Mouse (Mus musculus) lung, postnatal 0 days (tissue): ENCODE results near the gene Ugt1a6a. TPM values are rescaled to one million over a fixed set of nuclear protein-coding genes. Genes with fewer than 3 reads are reported as not detected.
A peak's percentile ranks its signal among the peaks of the same experiment; 100 is the strongest.

ENCODE experiments used
- ATAC-seq: fragments of 200-750 bp; cut with Nextera tagmentation; 2 replicates; pipeline ENCODE4 v1.8.0; 2017; ENCODE audit warnings: moderate library complexity
- DNase-seq: peaks from one replicate; pipeline ENCODE4 v3.0.0-alpha.2; 2016; ENCODE audit warnings: low spot score
- H3K27ac ChIP-seq: fragments of 300-500 bp; sonication (generic); 2 replicates; pipeline ENCODE4 v1.5.1; 2014; ENCODE audit warnings: antibody characterized with exemption, mild to moderate bottlenecking, low read length, mixed read lengths
- H3K27me3 ChIP-seq: fragments of 300-500 bp; sonication (generic); replicated peaks from 2 replicates; pipeline ENCODE4 v1.6.1; 2014; ENCODE audit warnings: low read length, mixed read lengths; ENCODE audit not compliant: insufficient read depth
- H3K36me3 ChIP-seq: fragments of 300-500 bp; sonication (generic); 2 replicates; pipeline ENCODE4 v1.6.1; 2014; ENCODE audit warnings: low read length, mixed read lengths; ENCODE audit not compliant: insufficient read depth
- H3K4me1 ChIP-seq: fragments of 300-500 bp; sonication (generic); 2 replicates; pipeline ENCODE4 v1.6.1; 2014; ENCODE audit warnings: antibody characterized with exemption, low read depth, low read length, mixed read lengths; ENCODE audit not compliant: insufficient read depth
- H3K4me2 ChIP-seq: fragments of 300-500 bp; sonication (generic); replicated peaks from 2 replicates; pipeline ENCODE4 v1.6.1; 2014; ENCODE audit warnings: low read depth, mild to moderate bottlenecking, low read length, moderate library complexity, mixed read lengths
- H3K4me3 ChIP-seq: fragments of 300-500 bp; sonication (generic); 2 replicates; pipeline ENCODE4 v1.5.1; 2014; ENCODE audit warnings: low read depth, low read length
- H3K9ac ChIP-seq: fragments of 300-500 bp; sonication (generic); replicated peaks from 2 replicates; pipeline ENCODE4 v1.6.1; 2014; ENCODE audit warnings: low read depth, mild to moderate bottlenecking
- H3K9me3 ChIP-seq: fragments of 300-500 bp; sonication (generic); 2 replicates; pipeline ENCODE4 v1.6.1; 2016; ENCODE audit warnings: low read length, mixed read lengths
- CTCF ChIP-seq: IDR thresholded peaks from 2 replicates; pipeline ENCODE4 v1.5.1; 2016; ENCODE audit warnings: antibody characterized with exemption, mild to moderate bottlenecking
- EP300 ChIP-seq: IDR thresholded peaks from 2 replicates; pipeline ENCODE4 v1.6.1; 2016; ENCODE audit warnings: antibody characterized with exemption, mild to moderate bottlenecking, control low read depth
- WGBS: fragments of 180-500 bp; shearing (Covaris S2); extraction: QIAGEN DNeasy Blood & Tissue Kit; methylation state at CpG from one replicate; pipeline ENCODE4 v1.1.7; 2014; 5-methylcytosine and 5-hydroxymethylcytosine counted together
- polyA plus RNA-seq: library from polyadenylated mRNA; unstranded; fragments of >200 nt; fragmentation: Nextera tagmentation; extraction: Ambion mirVana; gene quantifications from 2 replicates; pipeline ENCODE4 v1.2.1, GENCODE M21; 2015

The Ugt1a6a gene
- polyA plus RNA-seq, 1 experiment from 2014 or later = 39.9 TPM

DNA sequence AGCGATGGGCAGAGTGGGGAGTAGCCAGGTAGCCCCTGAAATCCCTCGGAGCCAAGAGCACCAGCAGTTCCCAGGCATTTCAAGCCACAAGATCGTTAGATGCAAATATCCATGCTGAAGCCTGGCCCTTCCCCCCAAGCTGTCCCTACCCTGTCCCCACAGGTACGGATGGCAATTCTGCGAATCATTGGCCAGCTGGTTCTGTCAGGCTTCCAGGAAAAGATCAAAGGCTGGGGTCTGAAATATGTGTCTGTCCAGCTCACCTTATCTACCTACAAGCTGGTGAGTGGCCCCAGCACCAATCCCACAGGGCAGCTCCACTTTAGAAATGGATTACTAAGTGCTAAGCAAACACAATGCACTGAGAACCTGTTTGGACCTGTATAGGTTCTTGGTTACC, 102.7 kb downstream of the Ugt1a6a start:
- Histone ChIP-seq H3K27ac (no peak overlapping the region), H3K4me1 (no peaks in the 10 kb centered on the region), H3K4me3 (no peak overlapping the region), H3K27me3 (no peaks in the 10 kb centered on the region), H3K9me3 (peaks cover 61% of the 10 kb centered on the region), H3K36me3 (no peaks in the 10 kb centered on the region), H3K9ac (no peak overlapping the region), H3K4me2 (no peak overlapping the region)
- WGBS = 68% methylated on average over 5 of the region's 5 CpGs
- no peak for DNase-seq
- TF ChIP-seq CTCF (no peak), EP300 (no peak)
- ATAC-seq = peak; percentile 20

DNA sequence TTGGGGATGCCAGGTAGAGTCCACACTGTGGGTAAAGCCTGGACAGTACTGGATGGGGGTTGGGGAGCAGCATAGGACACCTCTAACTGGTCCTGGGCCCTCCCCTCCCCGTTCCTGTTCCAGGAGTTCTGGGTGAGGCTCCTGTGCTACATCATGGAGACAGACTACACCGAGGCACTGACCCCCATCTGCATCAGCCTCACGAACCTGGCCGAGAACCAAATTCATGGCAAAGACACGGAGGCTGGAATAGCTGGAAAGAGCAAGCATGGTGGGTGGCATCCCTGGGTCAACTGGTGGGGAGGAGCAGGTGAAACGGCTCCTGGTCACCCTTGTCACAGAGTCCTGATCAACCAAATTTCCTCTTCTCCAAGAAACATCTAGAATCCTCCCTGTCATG, 104.2 kb downstream of the Ugt1a6a start:
- WGBS = 73% methylated on average over 6 of the region's 6 CpGs
- ATAC-seq (no peak), DNase-seq (peak; percentile 27)

DNA sequence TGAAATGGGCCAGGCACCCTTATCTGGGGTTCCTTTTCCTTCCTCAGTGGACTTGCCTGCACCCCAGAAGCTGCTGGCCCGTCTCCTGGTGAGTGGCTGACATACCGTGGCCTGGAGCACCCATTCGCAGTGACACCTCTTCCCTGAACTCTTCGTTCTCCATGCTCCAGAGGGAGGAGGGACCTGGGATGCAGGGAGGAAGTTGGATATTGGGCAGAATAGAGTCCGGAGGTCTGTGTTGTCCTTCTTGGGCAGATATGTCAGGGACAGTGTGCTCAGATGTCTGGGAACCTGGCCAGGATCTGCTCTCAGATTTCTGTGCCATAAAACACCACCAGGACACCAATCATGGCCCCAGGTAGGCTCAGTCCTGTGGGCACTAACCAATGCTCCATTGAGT, 105.5 kb downstream of the Ugt1a6a start:
- Histone ChIP-seq H3K36me3 (no peaks in the 10 kb centered on the region), H3K4me1 (no peaks in the 10 kb centered on the region), H3K27me3 (no peaks in the 10 kb centered on the region), H3K9me3 (peaks cover 58% of the 10 kb centered on the region), H3K4me2 (no peak overlapping the region), H3K27ac (no peak overlapping the region), H3K4me3 (no peak overlapping the region), H3K9ac (no peak overlapping the region)
- no peak for ATAC-seq
- DNase-seq = peak; percentile 30
- 70% methylated on average over 5 of the region's 5 CpGs for WGBS
- TF ChIP-seq CTCF (no peak), EP300 (no peak)

More for the DNA sequence above, 104.2 kb downstream of the Ugt1a6a start:
- Histone ChIP-seq H3K4me3 (no peak overlapping the region), H3K27me3 (no peaks in the 10 kb centered on the region), H3K27ac (no peak overlapping the region), H3K4me1 (no peaks in the 10 kb centered on the region), H3K9ac (no peak overlapping the region), H3K4me2 (no peak overlapping the region), H3K9me3 (peaks cover 56% of the 10 kb centered on the region), H3K36me3 (no peaks in the 10 kb centered on the region)
- TF ChIP-seq CTCF (no peak), EP300 (no peak)

DNA sequence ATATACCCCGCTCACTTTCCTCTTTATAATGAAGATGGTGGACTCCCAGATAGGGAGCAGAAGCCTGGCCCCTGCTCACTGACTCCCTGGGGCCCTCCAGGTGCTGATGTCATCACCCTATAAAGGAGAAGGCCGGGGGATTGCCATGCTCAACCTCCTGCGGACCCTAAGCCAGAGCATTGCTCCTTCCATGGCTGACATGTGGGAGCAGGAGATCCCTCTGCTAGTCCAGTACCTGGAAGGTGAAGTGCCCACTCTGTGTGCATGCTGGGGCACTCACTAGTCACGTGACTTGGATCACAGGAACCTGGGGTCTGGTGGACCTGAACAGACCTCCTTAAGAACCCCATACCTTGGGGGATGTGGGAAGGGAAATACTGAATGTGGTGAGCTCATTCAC, 106.0 kb downstream of the Ugt1a6a start:
- WGBS = 58% methylated on average over 4 of the region's 4 CpGs
- H3K4me1 ChIP-seq = no peaks in the 10 kb centered on the region
- H3K9ac ChIP-seq = no peak overlapping the region
- ATAC-seq (no peak), DNase-seq (no peak)
- H3K4me2 ChIP-seq = no peak overlapping the region
- no peak overlapping the region for H3K4me3 ChIP-seq
- H3K36me3 ChIP-seq = no peaks in the 10 kb centered on the region
- TF ChIP-seq EP300 = no peak
- no peak for TF ChIP-seq CTCF
- no peak overlapping the region for H3K27ac ChIP-seq
- H3K27me3 ChIP-seq = no peaks in the 10 kb centered on the region
- H3K9me3 ChIP-seq = peaks cover 57% of the 10 kb centered on the region

DNA sequence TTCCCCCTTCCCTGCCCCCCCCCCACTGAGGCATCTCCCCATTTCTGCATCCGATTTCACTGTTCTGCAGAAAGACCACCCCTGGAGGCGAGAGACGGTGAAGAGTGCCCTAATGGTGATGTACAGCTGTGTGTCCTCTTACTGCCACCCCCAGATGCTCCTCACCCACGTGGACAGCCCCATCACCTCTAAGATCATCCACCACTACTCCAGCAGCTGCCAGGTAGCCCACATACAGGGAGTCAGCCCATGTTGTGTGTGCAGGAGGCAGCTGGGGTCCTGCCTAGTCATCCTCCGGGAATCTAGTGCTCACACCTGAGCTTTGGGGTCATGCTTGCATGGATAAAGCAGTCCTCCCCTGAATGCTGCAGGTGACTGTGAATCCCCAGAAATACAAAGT, 109.3 kb downstream of the Ugt1a6a start:
- Histone ChIP-seq H3K27ac (no peak overlapping the region), H3K4me1 (no peaks in the 10 kb centered on the region), H3K9ac (no peak overlapping the region), H3K27me3 (no peaks in the 10 kb centered on the region), H3K36me3 (no peaks in the 10 kb centered on the region), H3K4me2 (no peak overlapping the region), H3K4me3 (no peak overlapping the region), H3K9me3 (peaks cover 63% of the 10 kb centered on the region)
- WGBS = 60% methylated on average over 5 of the region's 5 CpGs
- TF ChIP-seq CTCF (no peak), EP300 (no peak)
- ATAC-seq (no peak), DNase-seq (no peak)

DNA sequence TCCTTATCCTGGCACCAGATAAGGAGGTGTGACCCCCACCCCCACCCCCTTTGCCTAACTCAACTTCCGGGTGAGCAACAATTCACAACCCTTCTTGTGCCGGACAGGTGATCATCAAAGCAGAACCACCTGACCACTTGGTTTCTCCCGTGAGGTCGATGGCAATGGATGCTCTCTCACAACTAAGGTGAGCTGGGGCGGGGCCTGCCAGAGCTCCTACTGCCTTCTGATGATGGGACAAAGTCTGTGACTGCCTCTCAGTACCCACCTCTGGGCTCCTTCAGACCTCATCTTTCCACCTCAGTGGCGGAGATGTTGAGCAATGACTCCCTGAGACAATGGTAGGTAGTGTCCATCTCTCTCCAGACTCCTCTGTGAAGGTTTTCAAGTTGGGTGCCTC, 111.3 kb downstream of the Ugt1a6a start:
- Histone ChIP-seq H3K36me3 (no peaks in the 10 kb centered on the region), H3K27me3 (no peaks in the 10 kb centered on the region), H3K4me1 (no peaks in the 10 kb centered on the region), H3K27ac (no peak overlapping the region), H3K9me3 (peaks cover 71% of the 10 kb centered on the region), H3K4me3 (no peak overlapping the region), H3K4me2 (no peak overlapping the region), H3K9ac (no peak overlapping the region)
- ATAC-seq (peak; percentile 7), DNase-seq (no peak)
- TF ChIP-seq EP300 (no peak), CTCF (no peak)
- WGBS = 77% methylated on average over 6 of the region's 6 CpGs

DNA sequence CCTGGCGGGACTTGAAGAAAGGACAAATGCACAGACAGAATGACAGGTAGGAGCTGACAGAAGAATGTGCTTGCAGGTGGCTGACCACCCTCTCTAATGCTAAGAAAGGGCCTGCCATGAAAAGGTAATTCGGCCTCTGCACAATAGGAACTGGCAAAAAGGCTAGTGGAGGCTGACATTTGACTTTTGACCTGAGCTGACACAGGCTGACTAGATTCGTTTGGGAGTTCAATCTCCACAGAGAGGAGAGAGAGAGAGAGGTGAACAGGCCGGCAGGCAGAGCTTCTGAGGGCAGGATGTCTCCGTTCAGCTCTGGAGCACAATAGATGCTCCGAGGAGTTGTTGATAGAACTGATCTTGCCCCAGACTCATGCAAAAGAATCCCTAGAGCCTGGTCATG, 111.8 kb downstream of the Ugt1a6a start:
- H3K4me3 ChIP-seq = no peak overlapping the region
- no peaks in the 10 kb centered on the region for H3K27me3 ChIP-seq
- H3K9ac ChIP-seq = no peak overlapping the region
- H3K36me3 ChIP-seq = no peaks in the 10 kb centered on the region
- no peak for DNase-seq
- WGBS = 40% methylated on average over 6 of the region's 6 CpGs
- no peak overlapping the region for H3K27ac ChIP-seq
- no peak overlapping the region for H3K4me2 ChIP-seq
- H3K9me3 ChIP-seq = peaks cover 71% of the 10 kb centered on the region
- H3K4me1 ChIP-seq = no peaks in the 10 kb centered on the region
- TF ChIP-seq EP300 (no peak), CTCF (no peak)
- ATAC-seq = no peak
